Mouse (Mus musculus): ENCODE measurements around the gene Pard3b. TPM values are rescaled to one million over a fixed set of nuclear protein-coding genes. Genes with fewer than 3 reads are reported as not detected.
A peak's percentile ranks its signal among the peaks of the same experiment; 100 is the strongest.

Gene Pard3b
- total RNA-seq, 2 experiments from 2014 or later: 12.7 to 21.1 TPM

GRCm38 (mm10) chr1:62087464-62087863, 448.8 kb downstream of the Pard3b start:
- no peak for DNase-seq

- no peak for DNase-seq
Observed at GRCm38 (mm10) chr1:62094885-62095284, 456.3 kb downstream of the Pard3b start.

GRCm38 (mm10) chr1:62122426-62122825, 483.8 kb downstream of the Pard3b start:
- DNase-seq: no peak

- no peak for DNase-seq
Observed at GRCm38 (mm10) chr1:62129186-62129585, 490.6 kb downstream of the Pard3b start.

GRCm38 (mm10) chr1:62148134-62148533, 509.5 kb downstream of the Pard3b start:
- no peak for DNase-seq

- DNase-seq: no peak
Observed at GRCm38 (mm10) chr1:62148786-62149185, 510.2 kb downstream of the Pard3b start.

GRCm38 (mm10) chr1:62155970-62156369, 517.3 kb downstream of the Pard3b start:
- DNase-seq: no peak

- no peak for DNase-seq
Observed at GRCm38 (mm10) chr1:62159592-62159991, 521.0 kb downstream of the Pard3b start.

- DNase-seq: peak; percentile 56
Observed at GRCm38 (mm10) chr1:62175013-62175640, 536.5 kb downstream of the Pard3b start.

- peak; percentile 37 for DNase-seq
Observed at GRCm38 (mm10) chr1:62181638-62182037, 543.0 kb downstream of the Pard3b start.

- no peak for DNase-seq
Observed at GRCm38 (mm10) chr1:62182634-62183033, 544.0 kb downstream of the Pard3b start.

GRCm38 (mm10) chr1:62190786-62191185, 552.2 kb downstream of the Pard3b start:
- DNase-seq: no peak

- no peak for DNase-seq
Observed at GRCm38 (mm10) chr1:62197515-62197914, 558.9 kb downstream of the Pard3b start.

- DNase-seq: no peak
Observed at GRCm38 (mm10) chr1:62200919-62201318, 562.3 kb downstream of the Pard3b start.

- no peak for DNase-seq
Observed at GRCm38 (mm10) chr1:62201686-62202257, 563.1 kb downstream of the Pard3b start.

GRCm38 (mm10) chr1:62213285-62213684, 574.7 kb downstream of the Pard3b start:
- DNase-seq: no peak

GRCm38 (mm10) chr1:62215842-62216241, 577.2 kb downstream of the Pard3b start:
- peak; percentile 7 for DNase-seq

GRCm38 (mm10) chr1:62216568-62216967, 577.9 kb downstream of the Pard3b start:
- DNase-seq: no peak

- no peak for DNase-seq
Observed at GRCm38 (mm10) chr1:62229129-62229528, 590.5 kb downstream of the Pard3b start.

GRCm38 (mm10) chr1:62234039-62234438, 595.4 kb downstream of the Pard3b start:
- DNase-seq: peak; percentile 11

- no peak for DNase-seq
Observed at GRCm38 (mm10) chr1:62235121-62235520, 596.5 kb downstream of the Pard3b start.

- DNase-seq: peak; percentile 10
Observed at GRCm38 (mm10) chr1:62244191-62244984, 605.8 kb downstream of the Pard3b start.

GRCm38 (mm10) chr1:62252432-62252831, 613.8 kb downstream of the Pard3b start:
- DNase-seq: no peak

All from adrenal gland, postnatal 10 days (tissue).